Mouse (Mus musculus) heart, postnatal 36 days (tissue): ENCODE results near the gene Pitpnc1. TPM values are rescaled to one million over a fixed set of nuclear protein-coding genes. Genes with fewer than 3 reads are reported as not detected.

Experiments
- DNase-seq, 2 experiments: peaks; one replicate each; pipeline ENCODE4 v3.0.0; 2021 to 2022
- intact Hi-C: fragments of 180-260 bp; cut with DNase I; formaldehyde crosslinking; loops from one replicate; pipeline ENCODE4 v1.15.1; 2025
- total RNA-seq, 2 experiments: library from RNA; stranded (reverse); gene quantifications; 2 replicates each; pipeline ENCODE4 v1.2.3; 2021

The Pitpnc1 gene
- total RNA-seq, 2 experiments from 2014 or later = 60.7 to 68.4 TPM

GRCm38 (mm10) chr11:107302141-107302540, 168.4 kb downstream of the Pitpnc1 start:
- DNase-seq = no peak
- intact Hi-C loops = no loop called here

DNA sequence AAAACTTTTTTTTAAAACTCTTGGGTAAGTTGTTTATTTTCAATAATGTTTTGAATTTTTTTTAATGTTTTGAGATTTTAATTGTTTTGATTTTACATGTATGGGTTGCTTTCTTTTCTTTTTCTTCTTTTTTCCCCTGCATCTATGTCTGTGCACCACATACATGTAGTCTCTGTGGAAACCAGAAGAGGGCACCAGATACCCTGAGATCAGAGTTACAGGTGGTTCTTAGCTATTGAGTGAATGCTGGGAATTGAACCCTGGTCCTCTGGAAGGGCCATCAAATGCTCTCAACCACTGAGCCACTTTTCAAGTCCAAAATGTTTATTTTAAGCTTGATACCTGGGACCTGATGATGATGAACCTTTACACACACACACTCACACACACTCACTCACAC, 170.3 kb downstream of the Pitpnc1 start:
- intact Hi-C loops = no loop called here
- DNase-seq = no peak

- intact Hi-C loops = no loop called here
- DNase-seq = no peak
Observed at GRCm38 (mm10) chr11:107299511-107300120, 170.9 kb downstream of the Pitpnc1 start.

DNA sequence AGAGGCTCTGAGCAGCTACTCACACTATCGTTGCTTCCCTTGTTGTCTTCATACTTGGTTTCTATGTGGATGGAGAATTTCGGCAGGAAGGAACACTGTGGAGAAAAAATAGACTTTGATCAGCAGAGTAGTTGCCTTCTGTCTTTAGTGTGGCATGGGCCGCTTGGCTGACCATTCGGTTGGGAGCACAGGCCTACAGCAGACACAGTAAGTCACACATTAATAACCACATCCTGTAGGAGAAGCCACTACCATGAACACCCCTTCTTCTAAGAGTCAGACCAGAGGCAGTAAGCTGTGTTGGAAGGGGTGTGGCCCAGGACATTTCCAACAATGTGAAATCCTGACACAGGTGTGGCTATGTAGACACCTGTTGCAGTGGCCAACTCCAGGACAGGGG, 174.3 kb downstream of the Pitpnc1 start:
- intact Hi-C loops = no loop called here
- DNase-seq = no peak

DNA sequence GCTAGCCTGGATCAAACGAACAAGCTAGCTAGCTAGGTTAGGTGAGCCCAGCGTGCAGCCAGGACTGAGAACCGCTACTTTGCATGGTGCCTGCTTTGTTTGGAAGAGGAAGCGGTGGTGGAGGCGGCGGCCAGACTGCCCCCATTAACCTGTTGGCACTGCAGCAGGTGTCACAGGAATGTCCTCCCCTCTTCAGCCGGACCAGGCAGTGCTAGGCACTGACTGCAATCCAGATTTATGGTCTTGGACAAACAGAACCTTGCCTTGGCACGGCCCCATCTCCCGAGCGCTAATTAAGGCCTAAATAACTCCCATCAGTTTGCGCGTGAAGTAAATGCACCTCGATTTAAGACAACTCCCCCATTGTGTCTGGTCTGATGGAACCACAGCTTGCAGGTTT, 178.5 kb downstream of the Pitpnc1 start:
- DNase-seq = no peak
- intact Hi-C loops = no loop called here

GRCm38 (mm10) chr11:107288186-107288563, 182.3 kb downstream of the Pitpnc1 start:
- no peak for DNase-seq
- intact Hi-C loops = no loop called here

GRCm38 (mm10) chr11:107287215-107288185, 183.0 kb downstream of the Pitpnc1 start:
- intact Hi-C loops = no loop called here

DNA sequence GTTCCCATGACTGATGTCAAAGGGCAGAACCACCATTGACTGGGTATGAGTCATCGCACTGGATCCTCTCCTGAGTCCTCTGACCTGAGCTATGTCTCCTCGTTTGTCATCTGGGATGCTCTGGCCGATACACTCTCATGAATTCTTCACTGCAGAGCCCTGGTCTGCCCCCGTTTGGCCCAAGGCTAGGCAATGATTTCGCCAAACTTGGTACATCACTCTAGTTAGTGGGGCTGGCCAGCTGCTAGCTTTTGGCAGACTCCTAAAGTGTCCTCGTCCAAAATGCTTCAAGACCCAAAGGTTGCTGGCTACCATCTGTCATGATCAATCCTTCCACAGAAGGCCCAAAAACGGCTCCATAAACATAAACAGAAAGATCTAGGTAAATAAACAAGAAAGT, 184.8 kb downstream of the Pitpnc1 start:
- DNase-seq = no peak
- intact Hi-C loops = no loop called here

More at GRCm38 (mm10) chr11:107287215-107288185, 183.0 kb downstream of the Pitpnc1 start:
- no peak for DNase-seq

DNA sequence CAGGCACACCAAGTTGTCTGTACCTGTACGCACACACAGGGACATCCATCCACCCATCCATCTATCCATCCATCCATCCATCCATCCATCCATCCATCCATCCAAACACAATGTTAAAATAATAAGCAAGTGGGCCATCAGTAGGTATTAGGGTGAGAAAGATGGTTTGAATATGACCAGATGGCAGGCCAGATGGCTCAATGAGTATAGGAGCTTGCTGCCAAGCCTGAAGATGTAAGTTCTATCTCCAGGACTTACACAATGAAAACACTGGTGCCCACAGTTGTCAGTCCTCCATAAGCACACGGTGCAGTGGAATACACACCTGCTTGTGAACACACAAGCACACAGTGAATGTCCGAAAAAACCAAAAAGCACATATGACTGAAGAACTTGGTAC, 186.9 kb downstream of the Pitpnc1 start:
- DNase-seq = no peak
- intact Hi-C loops = no loop called here

DNA sequence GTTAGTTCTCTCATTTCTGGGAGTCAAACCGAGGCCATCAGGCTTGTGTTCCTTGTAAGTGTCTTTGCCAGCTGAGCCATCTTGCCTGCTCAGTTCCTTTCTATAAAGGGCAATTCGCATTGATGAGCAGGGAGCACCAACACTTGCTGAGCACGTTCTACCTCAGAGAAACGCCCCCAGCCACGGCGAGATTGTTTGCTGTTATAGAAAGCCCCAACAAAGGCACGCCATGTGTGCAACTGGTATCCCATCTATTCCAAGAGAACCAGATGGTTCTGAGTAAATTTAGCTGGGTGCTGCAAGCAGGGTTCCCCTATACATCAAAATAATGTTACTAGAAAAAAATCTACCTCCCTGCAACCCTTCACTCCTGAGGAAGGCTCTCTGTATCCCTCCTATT, 188.0 kb downstream of the Pitpnc1 start:
- intact Hi-C loops = no loop called here
- no peak for DNase-seq

DNA sequence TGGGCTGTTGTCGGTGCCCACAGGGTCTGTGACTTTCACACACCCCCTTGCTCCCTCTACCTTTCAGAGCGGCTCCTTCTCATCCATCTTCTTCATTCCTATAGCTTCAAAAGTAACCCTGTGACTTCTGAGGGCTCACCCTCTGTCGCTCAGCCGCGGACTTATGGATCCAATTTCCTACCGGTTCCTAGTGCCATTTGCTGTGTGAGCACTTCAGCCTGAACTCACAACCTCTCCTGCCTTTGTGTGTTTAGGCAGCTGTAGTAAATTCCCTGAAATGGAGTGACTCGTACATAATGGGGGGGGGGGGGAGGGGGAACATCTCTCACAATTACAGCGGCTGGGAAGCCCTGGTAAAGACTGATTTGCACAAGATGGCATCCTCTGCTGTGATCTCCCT, 191.2 kb downstream of the Pitpnc1 start:
- DNase-seq = no peak
- intact Hi-C loops = loop anchor here (5.0 kb wide), 1 partner anchor 33 kb away; no protein-coding TSS in a partner anchor

DNA sequence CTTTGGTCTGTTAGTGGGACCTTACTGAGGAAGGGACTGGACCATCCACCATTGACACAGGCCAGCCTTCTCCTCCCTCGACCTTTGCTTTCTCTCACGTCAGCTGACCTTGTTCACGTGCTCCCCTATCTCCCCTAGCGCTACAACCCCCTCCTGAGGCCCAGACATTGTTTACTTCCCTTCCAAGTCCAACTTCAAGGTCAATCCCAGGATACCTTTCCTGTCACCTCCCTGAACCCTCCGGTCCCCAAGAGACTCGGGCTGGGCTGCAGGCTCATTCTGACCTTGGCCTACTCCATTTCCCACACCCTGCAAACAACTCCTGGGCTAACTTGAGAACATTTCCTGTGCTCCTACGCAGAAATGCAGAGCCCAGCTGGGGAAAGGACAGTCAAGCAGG, 193.6 kb downstream of the Pitpnc1 start:
- intact Hi-C loops = loop anchor here (1.0 to 5.0 kb wide), 5 partner anchors 35 to 196 kb away; no protein-coding TSS in a partner anchor
- DNase-seq = peak; percentile 53 to 62

DNA sequence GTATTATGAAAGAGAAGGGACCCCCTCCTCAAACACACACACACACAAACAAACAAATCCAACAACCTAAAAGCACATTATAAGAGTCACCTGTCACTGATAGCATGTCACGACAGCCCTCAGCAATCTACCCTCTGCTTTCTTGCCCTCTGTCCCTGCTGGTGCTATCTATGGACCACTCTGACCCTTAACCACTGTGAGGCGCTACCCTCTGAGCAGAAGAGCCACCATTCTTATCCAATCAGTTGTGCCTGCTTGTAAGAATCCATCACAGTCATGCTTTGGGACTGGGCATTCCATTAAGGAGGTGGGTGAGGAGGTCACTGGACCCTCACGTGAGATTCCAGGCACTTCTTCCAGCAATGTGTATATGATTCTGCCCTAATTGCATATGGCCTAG, 194.2 kb downstream of the Pitpnc1 start:
- intact Hi-C loops = loop anchor here (1.0 to 5.0 kb wide), 5 partner anchors 36 to 197 kb away; no protein-coding TSS in a partner anchor
- DNase-seq = no peak

DNA sequence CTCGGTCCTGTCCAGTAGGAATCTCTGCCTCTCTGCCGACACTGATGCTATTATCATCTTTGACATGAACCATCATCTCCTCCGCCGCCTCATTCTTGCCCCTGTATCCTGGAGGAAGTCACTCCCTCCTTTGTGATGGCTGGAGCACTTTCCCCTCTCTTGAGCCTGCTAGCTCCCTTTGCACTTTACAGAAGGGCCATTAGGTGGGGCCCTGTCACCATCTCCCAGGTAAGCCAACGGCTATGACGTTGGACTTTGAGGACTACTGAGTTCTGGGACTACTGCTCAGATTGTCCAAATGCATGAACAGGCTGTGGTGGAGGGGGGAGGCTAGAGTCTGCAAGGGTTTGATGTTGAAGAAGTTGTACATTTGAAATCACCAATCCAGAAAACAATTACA, 194.6 kb downstream of the Pitpnc1 start:
- peak; percentile 64 to 66 for DNase-seq
- intact Hi-C loops = loop anchor here (1.0 to 5.0 kb wide), 5 partner anchors 36 to 197 kb away; no protein-coding TSS in a partner anchor

DNA sequence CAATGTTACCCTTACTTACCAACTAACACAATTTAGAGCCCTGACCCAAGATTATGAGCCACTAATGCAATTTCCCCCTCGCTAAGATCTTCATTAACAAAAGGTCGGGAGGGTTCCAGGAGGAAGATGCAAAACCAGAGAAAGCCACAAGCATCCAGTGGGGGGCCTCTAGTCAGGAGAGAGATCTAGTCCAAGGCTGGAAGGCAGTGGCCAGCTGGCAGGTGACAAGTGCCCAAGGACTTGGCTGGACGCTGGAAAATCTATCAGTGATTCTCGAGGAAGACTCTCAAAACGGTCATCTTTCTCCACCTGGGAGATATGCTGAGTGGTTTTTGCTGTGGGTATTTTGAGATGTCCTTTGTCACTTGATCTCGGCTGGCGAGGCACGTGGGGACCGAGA, 196.3 kb downstream of the Pitpnc1 start:
- no peak for DNase-seq
- intact Hi-C loops = no loop called here

DNA sequence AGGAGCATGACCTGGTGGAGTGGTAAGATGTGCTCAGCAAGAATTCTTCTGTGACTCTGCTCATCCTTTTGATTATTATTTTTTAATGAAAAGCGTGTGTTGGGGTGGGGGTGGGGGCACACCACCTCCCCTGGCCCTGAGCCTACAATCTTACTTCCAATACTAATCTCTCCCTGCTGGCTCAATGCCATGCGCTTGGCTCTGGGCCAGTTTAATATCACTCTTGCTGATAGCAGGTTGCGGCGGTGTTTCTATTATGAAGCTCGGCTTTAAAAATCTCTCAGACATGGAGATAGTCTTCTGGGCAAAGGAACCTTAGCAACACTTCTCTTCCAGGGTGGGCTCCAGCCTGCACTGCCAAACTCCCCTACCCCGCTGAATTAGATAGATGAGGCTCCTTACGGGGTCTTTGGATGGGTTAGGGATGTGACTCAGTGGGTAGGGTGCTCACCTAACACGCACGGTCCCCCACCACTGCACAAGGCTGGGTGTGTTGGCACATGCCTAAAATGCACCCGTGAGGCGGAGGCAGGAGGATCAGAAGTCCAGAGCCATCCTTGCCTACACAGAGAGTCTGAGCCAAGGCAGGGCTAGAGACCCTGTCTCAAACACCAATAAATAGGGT, 198.0 kb downstream of the Pitpnc1 start:
- DNase-seq = peak; percentile 50 to 62
- intact Hi-C loops = no loop called here

GRCm38 (mm10) chr11:107270564-107270963, 199.9 kb downstream of the Pitpnc1 start:
- intact Hi-C loops = no loop called here
- DNase-seq = no peak

DNA sequence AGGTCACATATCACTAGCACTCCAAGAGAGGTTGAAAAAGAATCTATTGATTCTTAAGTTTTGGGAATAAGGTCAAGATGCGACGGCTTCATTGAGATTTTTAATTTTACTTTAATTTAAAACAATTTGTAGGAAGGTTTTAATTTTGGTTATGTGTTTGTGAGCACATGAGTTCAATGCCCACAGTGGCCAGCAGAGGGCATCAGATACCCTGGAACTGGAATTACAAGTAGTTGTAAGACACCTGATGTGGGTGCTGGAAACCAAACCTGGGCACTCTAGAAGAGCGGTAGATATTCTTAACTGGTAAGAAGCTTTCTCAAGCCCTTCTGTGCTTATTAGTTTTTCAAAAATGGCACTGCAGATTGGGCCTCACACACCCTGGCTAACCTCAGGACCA, 203.0 kb downstream of the Pitpnc1 start:
- DNase-seq = no peak
- intact Hi-C loops = no loop called here

- intact Hi-C loops = loop anchor here (2.0 kb wide), 1 partner anchor 51 kb away; no protein-coding TSS in a partner anchor
Observed at GRCm38 (mm10) chr11:107265861-107266260, 204.6 kb downstream of the Pitpnc1 start.

DNA sequence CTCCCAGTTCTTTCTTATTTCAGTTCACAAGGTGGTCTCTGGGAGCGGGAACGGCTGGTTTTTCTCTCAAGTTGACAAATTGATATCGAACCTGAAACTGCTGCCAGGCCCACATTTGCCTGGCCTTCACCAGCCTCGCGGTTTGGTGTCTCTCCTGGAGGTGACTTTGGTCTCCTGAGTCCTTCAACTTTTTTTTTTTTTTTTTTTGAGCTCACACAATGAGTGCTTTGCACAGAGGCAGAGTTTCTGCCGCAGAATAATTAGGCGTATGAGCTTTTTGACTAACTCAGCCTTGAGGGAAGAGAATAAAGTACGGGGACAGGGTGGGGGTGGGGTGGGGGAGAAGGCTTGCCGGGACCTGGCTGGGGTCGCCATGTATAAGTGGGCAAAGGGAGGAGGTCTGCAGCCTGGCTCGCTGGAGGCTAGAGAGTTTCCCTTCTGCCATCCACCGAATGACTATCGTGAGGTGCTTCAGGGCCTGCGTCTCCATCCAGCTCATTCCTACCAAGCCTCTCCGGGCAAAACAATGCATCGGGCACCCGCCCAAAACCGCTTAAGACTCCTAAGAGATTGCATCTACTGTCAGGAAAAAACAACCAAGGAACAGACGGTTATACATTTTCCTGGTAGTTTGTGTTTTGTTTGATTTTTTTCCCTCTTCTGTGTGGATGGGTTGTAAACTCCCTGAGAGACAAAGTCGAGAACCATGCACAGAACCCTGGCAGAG, 205.4 kb downstream of the Pitpnc1 start:
- peak; percentile 54 to 70 for DNase-seq
- intact Hi-C loops = loop anchor here (2.0 kb wide), 1 partner anchor 50 kb away; no protein-coding TSS in a partner anchor

More at GRCm38 (mm10) chr11:107265861-107266260, 204.6 kb downstream of the Pitpnc1 start:
- DNase-seq = no peak
